Mouse (Mus musculus): ENCODE results near the gene Nup210l.

DNA sequence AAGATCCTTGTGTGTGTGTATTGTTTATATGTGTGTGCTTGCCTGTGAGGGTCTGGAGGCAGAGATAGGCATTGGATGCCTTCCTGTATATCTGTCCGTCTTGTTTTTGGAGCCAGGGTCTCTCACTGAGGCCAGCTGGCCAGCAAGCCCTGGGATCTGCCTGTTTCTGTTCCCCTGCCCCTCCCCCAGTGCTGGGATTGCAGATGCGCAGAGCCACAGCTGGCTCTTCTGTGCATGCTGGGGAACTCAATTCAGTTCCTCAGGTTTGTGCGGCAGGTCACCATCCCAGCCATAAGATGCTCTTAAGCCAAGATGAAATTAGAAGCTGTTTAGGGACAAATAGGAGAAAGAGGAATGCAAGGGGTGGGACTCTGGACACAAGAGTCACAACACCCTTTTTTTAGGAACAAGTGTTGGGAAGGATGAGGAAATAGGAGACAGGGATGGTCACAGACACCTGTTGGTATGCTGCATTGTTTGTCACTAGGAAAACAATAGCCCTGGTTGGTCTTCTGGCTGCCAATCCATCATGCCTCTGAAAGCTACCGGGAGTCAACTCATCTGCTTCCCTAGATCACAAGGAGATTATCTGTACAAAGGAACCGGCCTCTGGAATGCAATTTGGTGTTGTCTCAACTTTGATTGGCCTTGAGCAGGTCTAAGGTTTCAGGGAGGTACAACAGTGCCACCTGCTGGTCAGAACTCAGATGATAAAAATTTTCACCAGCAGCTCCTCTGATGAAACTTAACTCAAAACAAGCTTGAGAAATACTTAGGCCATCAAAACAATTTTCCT is 26.8 kb upstream of the Nup210l start:
- TF ChIP-seq CTCF (conservative IDR thresholded peaks at IDR 0.05; ENCODE audit: insufficient read depth, insufficient read length, low read depth, low read length) (peak; percentile 64), POLR2A (IDR thresholded peaks at IDR 0.05; ENCODE audit: low read depth, low read length) (no peak)

Data from kidney, adult 2 months (tissue).